Mouse (Mus musculus): ENCODE data around the gene Elp6.

Elp6 gene

DNA sequence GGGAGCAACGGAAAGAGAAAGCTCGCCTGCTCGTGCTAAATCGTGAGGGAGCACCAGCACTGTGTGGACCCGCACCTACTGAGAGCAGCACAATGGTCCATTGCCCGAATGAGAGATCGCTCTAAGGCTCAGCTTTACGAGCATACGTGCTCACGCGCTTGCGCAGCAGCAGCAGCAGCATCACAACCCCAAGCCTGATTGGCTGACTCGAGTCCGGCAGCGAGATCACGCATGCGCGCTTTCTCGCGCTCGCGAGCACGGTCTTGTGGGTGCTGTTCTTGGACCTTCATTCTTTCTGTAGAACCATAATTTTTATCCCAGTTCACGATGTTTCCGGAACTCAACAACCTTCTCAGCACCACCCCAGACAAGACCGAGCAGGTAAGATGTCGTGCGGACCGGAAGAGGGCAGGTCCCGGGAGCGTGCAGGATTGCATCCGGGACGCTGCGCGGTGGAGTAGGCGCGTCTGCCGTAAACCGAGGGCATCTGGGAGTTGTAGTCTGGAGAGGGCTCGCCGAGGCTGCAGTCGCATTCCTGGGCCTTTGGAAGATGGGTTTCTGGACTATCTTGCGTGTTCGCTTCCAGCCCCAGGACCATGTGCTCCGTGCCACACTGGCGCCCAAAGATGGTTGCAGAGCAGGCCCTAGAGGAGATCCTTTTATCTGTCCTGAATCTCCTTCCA is at the start of gene Elp6:
Elp6 (plus strand) TSS at position 205 of the 683 bp plus-strand sequence.
- peak; percentile 83 for DNase-seq (ENCODE audit: low spot score)

- DNase-seq (ENCODE audit: low spot score): no peak
Measured at GRCm38 (mm10) chr9:110255407-110256019, 49.5 kb upstream of the Elp6 start.

- no peak for DNase-seq (ENCODE audit: low spot score)
Measured at GRCm38 (mm10) chr9:110258646-110259045, 46.3 kb upstream of the Elp6 start.

GRCm38 (mm10) chr9:110259118-110259517 is 45.9 kb upstream of the Elp6 start:
- no peak for DNase-seq (ENCODE audit: low spot score)

DNA sequence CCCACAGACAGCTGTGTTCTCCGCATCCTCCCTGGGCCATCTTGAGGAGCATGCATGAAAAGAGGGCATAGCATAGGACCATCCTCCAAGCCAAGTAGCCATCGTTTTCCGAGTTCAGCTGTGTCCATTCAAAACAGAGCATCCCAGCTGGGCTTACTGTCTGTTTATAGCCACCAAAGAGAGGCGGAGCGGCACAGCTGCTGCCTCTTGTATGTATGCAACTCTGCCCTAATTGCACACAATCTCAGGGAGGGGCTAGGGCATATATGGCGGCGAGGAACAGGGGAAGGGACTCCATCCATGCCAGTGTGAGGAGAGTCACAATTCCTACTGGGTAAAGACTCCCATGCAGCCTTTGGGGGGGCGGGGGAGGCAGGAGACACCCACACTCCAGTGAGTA is 41.8 kb upstream of the Elp6 start:
- no peak for DNase-seq (ENCODE audit: low spot score)

- no peak for DNase-seq (ENCODE audit: low spot score)
Measured at GRCm38 (mm10) chr9:110264991-110265390, 40.0 kb upstream of the Elp6 start.

DNA sequence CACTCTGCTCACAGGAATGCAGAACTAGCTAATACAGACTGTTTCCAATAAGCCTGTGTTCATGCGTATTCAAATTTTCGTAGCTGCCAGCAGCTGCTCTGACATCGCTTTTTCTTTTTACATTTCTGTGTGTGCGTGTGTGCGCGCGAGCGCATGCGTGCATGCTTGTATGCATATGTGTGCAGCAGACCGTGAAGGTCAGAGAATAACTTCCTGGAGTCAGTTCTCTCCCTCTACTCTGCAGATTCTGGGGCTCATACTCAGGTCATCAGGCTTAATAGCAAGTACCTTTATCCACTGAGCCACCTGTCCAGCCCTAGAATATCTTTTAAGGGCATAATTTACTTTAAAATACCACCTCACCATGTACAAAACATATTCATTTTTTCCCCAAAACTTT is 36.6 kb upstream of the Elp6 start:
- DNase-seq (ENCODE audit: low spot score): no peak

DNA sequence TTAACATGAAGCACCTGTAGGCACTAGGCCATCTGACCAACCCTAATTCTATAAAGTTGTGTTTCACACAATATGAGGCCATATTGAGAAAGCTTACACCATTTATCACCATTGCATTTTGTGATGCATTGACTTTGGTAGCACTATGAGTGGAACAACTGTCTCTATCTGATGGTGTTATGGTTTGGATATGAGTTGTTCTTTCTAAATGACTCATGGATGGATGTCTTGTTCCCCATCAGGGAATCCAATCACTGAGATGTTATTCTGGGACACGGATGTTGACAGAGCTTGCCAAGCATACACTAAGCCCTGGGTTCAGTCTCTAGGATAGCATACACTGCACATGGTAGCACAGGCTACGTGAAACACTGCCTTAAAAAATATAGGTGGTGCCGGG is 32.6 kb upstream of the Elp6 start:
- DNase-seq (ENCODE audit: low spot score): no peak

DNA sequence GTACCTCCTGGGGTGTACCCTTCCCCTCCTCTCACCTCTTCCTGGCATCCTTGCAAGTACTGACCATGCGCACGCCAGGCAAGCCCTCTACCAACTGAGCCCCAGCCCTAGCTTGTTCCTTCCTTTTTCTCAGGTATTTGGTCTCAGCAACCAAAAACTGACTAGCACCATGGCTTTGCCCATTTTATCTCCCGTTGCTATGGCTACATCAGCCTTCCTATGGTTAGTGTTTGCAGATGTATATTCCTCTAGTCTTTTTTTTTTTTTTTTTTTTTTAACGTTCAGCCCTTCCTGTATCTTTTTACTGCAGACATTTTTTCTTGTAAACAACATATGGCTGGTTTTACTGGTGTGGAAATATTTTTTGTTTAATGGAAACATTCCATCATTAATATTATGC is 31.5 kb upstream of the Elp6 start:
- no peak for DNase-seq (ENCODE audit: low spot score)

DNA sequence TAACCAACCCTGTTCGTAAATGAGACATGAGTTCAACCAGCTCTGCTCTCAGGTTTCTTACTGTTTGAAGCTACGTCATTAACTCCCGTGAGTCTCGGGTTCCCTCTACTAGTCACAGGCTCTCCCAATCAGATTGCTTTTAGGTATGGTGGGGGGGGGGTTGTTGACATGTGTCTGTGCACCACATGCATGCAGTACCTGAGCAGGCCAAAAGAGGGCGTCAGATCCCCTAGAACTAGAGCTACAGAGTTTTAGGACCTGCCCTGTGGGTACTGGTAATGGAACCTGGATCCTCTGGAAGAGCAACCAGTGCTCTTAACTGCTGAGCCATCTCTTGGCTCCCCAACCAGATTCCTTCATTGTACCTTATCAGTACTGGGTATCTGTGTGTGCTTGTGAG is 29.1 kb upstream of the Elp6 start:
- no peak for DNase-seq (ENCODE audit: low spot score)

GRCm38 (mm10) chr9:110277431-110277881 is 27.5 kb upstream of the Elp6 start:
- DNase-seq (ENCODE audit: low spot score): no peak

GRCm38 (mm10) chr9:110284075-110284697 is 20.8 kb upstream of the Elp6 start:
- DNase-seq (ENCODE audit: low spot score): no peak

DNA sequence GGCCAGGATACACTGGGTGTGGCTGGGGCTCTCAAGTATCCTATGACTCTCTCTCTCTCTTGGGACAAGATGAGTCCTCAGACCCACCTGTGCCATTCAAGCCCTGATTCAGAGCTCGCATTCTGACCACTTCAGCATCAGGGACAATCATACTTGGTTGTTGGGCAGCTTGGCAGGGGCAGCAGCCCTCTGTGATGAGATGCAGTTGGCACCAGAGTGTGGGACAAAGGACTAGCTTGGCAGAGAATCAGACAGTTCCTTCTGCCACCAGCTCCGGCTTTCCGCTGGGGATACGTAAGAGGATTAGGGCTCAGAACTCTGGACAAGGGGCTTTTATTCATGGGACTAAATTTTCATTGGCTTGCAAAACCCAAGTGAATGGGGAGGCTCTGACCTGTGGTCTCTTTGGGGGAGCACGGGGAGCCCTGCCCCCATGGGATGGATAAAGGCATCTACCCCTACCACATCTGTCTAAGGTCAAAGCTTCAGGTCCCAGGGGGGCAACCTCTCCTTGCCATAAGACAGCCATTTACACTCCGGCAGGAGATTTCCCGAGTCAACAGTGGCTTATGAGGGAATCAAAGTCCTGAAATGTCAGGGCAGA is 17.6 kb upstream of the Elp6 start:
- DNase-seq (ENCODE audit: low spot score): no peak

DNA sequence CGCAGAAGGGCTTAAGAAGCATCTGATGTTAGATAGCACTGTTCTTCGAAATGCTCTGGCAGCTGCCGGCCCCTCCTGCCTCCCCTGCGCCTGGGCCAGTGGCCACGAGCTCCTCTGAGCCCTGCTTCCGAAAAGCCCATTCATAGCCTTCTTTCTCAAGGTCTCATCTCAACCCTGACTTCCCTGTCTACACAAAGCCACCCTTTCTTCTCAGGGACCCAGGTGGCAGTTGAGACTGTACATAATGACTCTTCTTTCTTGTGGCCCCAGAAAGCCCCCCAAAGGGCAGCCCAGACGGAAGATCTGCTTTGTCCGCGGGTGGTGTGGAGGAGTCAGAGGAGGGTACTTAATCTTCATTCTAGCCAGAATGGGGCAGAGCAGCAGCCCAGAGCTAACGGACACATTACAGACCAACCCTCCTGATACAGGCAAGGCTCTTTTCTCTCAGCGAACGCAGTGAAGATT is 11.7 kb upstream of the Elp6 start:
- no peak for DNase-seq (ENCODE audit: low spot score)

DNA sequence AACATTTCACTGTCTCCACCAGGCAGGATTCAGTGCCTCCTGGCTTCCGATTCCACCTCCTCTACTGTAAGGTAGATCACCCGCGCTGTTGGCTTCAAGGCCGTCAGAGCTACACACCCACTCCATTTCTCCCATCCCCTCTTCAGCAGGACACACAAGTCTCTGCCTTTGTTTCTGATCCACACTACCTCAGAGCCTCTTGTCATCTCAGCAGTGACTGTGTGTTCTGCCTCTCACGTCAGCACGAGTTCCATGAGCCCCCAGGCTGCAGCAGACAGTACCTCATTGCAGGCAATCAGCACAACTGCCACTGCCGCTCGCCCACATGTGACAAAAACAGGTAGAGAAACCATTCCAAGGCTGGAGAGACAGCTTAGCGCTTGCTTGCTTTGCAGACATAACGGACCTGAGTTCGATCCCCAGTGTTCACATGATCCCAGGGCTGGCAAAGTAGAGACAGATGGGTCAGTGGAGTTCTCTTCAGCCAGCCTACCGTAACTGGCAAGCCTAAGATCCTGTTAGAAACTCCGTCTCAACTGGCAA is 11.0 kb upstream of the Elp6 start:
- no peak for DNase-seq (ENCODE audit: low spot score)

- no peak for DNase-seq (ENCODE audit: low spot score)
Measured at GRCm38 (mm10) chr9:110294786-110295185, 10.2 kb upstream of the Elp6 start.

DNA sequence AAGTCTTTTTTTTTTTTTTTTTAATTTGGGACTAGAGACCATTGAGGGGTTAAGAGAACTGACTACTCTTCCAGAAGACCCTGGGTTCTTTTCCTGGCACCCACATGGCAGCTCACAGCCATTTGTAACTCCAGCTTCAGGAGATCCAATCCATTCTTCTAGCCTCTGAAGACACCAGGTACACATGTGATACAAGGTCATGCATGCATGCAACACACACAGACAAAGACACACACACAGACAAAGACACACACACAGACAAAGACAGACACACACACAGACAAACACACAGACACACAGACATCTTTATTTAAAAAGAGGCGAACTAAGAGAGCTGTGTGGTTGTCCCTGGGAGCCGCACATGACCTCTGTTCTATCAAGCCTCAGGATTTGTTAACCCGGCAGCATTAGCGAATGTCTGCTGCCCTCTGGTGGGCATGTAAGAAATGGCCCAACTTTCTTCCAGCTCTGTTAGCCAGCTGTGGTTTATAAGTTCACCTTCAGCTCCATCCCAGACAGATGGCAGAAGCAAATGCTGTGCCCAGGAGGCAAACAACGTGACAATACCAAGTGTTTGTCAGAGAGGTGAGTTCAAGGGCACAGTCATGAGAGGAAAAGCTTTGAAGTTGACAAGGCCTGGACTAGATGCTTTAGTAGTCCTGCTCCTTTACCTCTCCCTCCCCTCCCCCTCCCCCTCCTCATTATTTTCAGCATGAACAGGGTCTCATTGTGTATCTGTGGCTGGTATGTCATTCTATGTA is 7.9 kb upstream of the Elp6 start:
- peak; percentile 77 for DNase-seq (ENCODE audit: low spot score)

- DNase-seq (ENCODE audit: low spot score): no peak
Measured at GRCm38 (mm10) chr9:110304516-110304915, 457 bp upstream of the Elp6 start.

DNA sequence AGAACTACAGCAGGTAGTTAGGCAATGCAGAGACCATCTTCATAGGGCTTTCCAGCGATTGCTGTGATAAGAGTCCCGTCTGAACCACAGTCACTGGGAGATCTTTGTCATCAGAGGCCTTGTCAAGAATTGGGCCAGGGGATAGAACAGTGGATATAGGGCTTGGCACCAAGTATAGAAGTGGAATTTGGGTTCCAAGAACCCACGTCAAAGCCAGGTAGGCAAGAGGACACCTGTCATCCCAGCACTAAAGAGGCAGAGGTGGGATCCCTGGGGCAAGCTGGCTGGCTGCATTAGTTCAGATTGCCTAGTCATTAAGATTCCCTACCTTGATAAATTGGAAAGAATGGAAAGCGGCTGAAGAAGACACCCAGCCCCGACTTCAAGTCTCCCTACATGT is 1.4 kb downstream of the Elp6 start:
- no peak for DNase-seq (ENCODE audit: low spot score)

DNA sequence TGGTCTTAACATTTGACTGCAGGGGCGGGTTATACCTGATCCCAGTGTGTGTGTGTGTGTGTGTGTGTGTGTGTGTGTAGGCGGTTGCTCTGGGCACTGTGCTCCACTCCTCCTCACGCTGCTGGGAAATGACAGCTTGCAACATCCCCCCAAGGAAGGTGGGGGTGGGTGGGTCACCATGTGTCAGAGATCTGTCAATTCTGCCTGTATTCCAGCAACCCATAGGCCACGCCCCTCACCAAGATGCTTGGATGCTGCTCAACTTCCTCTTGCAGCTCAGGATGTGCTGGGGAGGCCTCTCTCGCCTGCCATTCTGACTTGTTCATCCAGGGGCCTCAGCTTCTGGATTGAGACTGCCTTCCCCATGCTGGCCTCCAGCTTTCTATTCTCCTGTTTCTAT is 9.7 kb downstream of the Elp6 start:
- DNase-seq (ENCODE audit: low spot score): no peak

GRCm38 (mm10) chr9:110315410-110315809 is 10.4 kb downstream of the Elp6 start:
- no peak for DNase-seq (ENCODE audit: low spot score)

GRCm38 (mm10) chr9:110315904-110316303 is 10.9 kb downstream of the Elp6 start:
- no peak for DNase-seq (ENCODE audit: low spot score)
